10 mouse cellular contexts compared by ENCODE assay signal in the genomic region with DNA sequence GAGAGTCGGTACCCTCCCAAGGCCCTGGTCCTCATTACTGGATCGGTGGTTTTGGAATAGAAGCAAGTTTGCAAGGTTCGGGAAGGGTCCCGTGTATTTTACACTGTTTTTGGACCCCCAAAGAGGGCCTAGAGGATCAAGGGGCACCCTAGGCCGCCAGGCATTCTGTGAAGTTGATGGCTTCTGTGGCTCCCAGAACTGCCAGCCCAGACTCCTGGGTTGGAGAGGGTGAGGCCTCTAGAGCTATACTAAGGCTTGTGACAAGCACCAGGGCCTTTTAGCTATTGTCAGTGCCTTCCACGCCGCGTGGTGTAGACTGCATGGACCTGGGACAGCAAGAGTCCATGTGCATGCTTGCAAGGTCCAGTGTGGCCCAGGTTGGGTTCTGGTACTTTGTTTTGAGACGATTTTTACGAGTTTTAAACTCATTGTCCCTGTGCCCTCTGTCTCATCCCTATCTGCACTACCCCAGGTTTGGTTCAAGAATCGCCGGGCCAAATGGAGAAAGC. TPM values are rescaled to one million over a fixed set of nuclear protein-coding genes. Genes with fewer than 3 reads are reported as not detected.
DNase-seq lines count a peak whose midpoint lies in the region; ATAC-seq lines count a peak whose summit lies in the region.
"Had no signal": no experiment of that assay in that cellular context is flagged by ENCODE, and none has a peak within 500 bp of the region (broad histone marks: within the 10 kb centered on the region; RNA-seq: fewer than 3 reads in every experiment).

No protein-coding gene starts in this region.

- 5% methylated on average over 12 of the region's 12 CpGs for WGBS in liver, embryonic 11.5 days
- WGBS in limb, embryonic 12.5 days = 4% methylated on average over 12 of the region's 12 CpGs
- 15% methylated on average over 12 of the region's 12 CpGs for WGBS in stomach, embryonic 16.5 days

- H3K27me3 ChIP-seq in liver, embryonic 11.5 days (replicated peaks; ENCODE audit: control insufficient read depth, insufficient read depth, low read length) = peaks cover 97% of the 10 kb centered on the region
- peaks cover 92% of the 10 kb centered on the region for H3K27me3 ChIP-seq in limb, embryonic 12.5 days
- H3K27me3 ChIP-seq in stomach, embryonic 16.5 days (ENCODE audit: control insufficient read depth, insufficient read depth, low read length) = peaks cover 24% of the 10 kb centered on the region

- no peak for ATAC-seq in liver, embryonic 11.5 days (replicated peaks; ENCODE audit: low FRiP score)
- no peak for ATAC-seq in limb, embryonic 12.5 days (ENCODE audit: insufficient number of reproducible peaks, insufficient read depth, low FRiP score, low TSS enrichment, low read depth)
- no peak for ATAC-seq in stomach, embryonic 16.5 days (ENCODE audit: insufficient read depth, low FRiP score)

- H3K36me3 ChIP-seq in liver, embryonic 11.5 days (ENCODE audit: control insufficient read depth, insufficient read depth, low read length) = no peaks in the 10 kb centered on the region
- H3K36me3 ChIP-seq in limb, embryonic 12.5 days = no peaks in the 10 kb centered on the region
- no peaks in the 10 kb centered on the region for H3K36me3 ChIP-seq in stomach, embryonic 16.5 days (ENCODE audit: control insufficient read depth, insufficient read depth, low read length)

- H3K4me2 ChIP-seq in liver, embryonic 11.5 days = peak overlapping the region; percentile 44
- H3K4me2 ChIP-seq in limb, embryonic 12.5 days = peak overlapping the region; percentile 37
- peak overlapping the region; percentile 87 for H3K4me2 ChIP-seq in stomach, embryonic 16.5 days (ENCODE audit: low read depth, low read length)

- H3K27ac ChIP-seq in liver, embryonic 11.5 days (ENCODE audit: low read depth, low read length) = no peak overlapping the region
- H3K27ac ChIP-seq in limb, embryonic 12.5 days = 0 out of 2 replicates have a peak overlapping the region, but pooled peaks have one; percentile 17
- H3K27ac ChIP-seq in stomach, embryonic 16.5 days (ENCODE audit: low read length) = no peak overlapping the region
- H3K27ac ChIP-seq: liver, embryonic 14.5 days had no signal

- peak overlapping the region; percentile 20; the same call in 1 of the 2 replicates for H3K9ac ChIP-seq in liver, embryonic 11.5 days (ENCODE audit: low read depth, low read length)
- H3K9ac ChIP-seq in limb, embryonic 12.5 days (replicated peaks) = 0 out of 2 replicates have a peak overlapping the region, but pooled peaks have one; percentile 12
- peak overlapping the region; percentile 31; the same call in 1 of the 2 replicates for H3K9ac ChIP-seq in stomach, embryonic 16.5 days (ENCODE audit: low read length)
- H3K9ac ChIP-seq: liver, embryonic 14.5 days had no signal

- no peaks in the 10 kb centered on the region for H3K4me1 ChIP-seq in liver, embryonic 11.5 days (replicated peaks; ENCODE audit: control insufficient read depth, insufficient read depth, low read length)
- peaks cover 18% of the 10 kb centered on the region for H3K4me1 ChIP-seq in limb, embryonic 12.5 days (replicated peaks)
- H3K4me1 ChIP-seq in stomach, embryonic 16.5 days (ENCODE audit: control insufficient read depth, insufficient read depth, low read length) = no peaks in the 10 kb centered on the region

- H3K4me3 ChIP-seq in liver, embryonic 11.5 days (ENCODE audit: low read depth, low read length) = peak overlapping the region; percentile 26; the same call in 1 of the 2 replicates
- H3K4me3 ChIP-seq in limb, embryonic 12.5 days (replicated peaks) = peak overlapping the region; percentile 52
- H3K4me3 ChIP-seq in stomach, embryonic 16.5 days (replicated peaks; ENCODE audit: low read length) = peak overlapping the region; percentile 64

- H3K9me3 ChIP-seq in liver, embryonic 11.5 days (ENCODE audit: control insufficient read depth, low read length) = no peaks in the 10 kb centered on the region
- no peaks in the 10 kb centered on the region for H3K9me3 ChIP-seq in limb, embryonic 12.5 days
- H3K9me3 ChIP-seq in stomach, embryonic 16.5 days (replicated peaks; ENCODE audit: control insufficient read depth, low read length) = no peaks in the 10 kb centered on the region

- peak; percentile 14 to 47 for DNase-seq in cerebellum, postnatal 10 days
- no peak for DNase-seq in cerebellum, adult 11 months
- DNase-seq in liver, embryonic 11.5 days (ENCODE audit: low spot score) = no peak
- no peak for DNase-seq in liver
- no peak for DNase-seq in lung, postnatal 4 days
- DNase-seq in thymus, postnatal 36 days = no peak

RNA-seq across cellular contexts. Expression of gene Pitx2, which starts 18.2 kb away (rescaled TPM):
- polyA plus RNA-seq in liver, embryonic 11.5 days (2014; fragmentation: Nextera tagmentation; extraction: Ambion mirVana) = 17.7 and 23.1 TPM in 2 replicates
- 34.8 and 35.6 TPM in 2 replicates for polyA plus RNA-seq in limb, embryonic 12.5 days (2016; fragmentation: Nextera tagmentation; extraction: Ambion mirVana)
- polyA plus RNA-seq in stomach, embryonic 16.5 days (2015; fragmentation: Nextera tagmentation; extraction: Ambion mirVana) = 19.0 and 22.1 TPM in 2 replicates
- polyA plus RNA-seq: cortical plate, adult 2 months had no signal

Comparison
In these comparisons a context has a peak if more than half of its experiments do, and no peak if none do; other contexts are left out.
1. DNase-seq: peak in cerebellum, postnatal 10 days (2 of 2); none in cerebellum, adult 11 months (single experiment), liver, embryonic 11.5 days (single experiment), liver (single experiment), lung, postnatal 4 days (0 of 2) and thymus, postnatal 36 days (0 of 2).
2. H3K4me2 ChIP-seq: peak in every context shown above with its lines; median percentile 87 in stomach, embryonic 16.5 days; 44 in liver, embryonic 11.5 days; 37 in limb, embryonic 12.5 days.
3. Peak in every context shown above with its lines, with median percentiles within 50 percentile points of each other: H3K4me3 ChIP-seq and H3K9ac ChIP-seq.